Mouse (Mus musculus): ENCODE data around the gene Rbms3. TPM values are rescaled to one million over a fixed set of nuclear protein-coding genes. Genes with fewer than 3 reads are reported as not detected.

Gene Rbms3
- polyA plus RNA-seq, 1 experiment from 2014 or later = 127 TPM

DNA sequence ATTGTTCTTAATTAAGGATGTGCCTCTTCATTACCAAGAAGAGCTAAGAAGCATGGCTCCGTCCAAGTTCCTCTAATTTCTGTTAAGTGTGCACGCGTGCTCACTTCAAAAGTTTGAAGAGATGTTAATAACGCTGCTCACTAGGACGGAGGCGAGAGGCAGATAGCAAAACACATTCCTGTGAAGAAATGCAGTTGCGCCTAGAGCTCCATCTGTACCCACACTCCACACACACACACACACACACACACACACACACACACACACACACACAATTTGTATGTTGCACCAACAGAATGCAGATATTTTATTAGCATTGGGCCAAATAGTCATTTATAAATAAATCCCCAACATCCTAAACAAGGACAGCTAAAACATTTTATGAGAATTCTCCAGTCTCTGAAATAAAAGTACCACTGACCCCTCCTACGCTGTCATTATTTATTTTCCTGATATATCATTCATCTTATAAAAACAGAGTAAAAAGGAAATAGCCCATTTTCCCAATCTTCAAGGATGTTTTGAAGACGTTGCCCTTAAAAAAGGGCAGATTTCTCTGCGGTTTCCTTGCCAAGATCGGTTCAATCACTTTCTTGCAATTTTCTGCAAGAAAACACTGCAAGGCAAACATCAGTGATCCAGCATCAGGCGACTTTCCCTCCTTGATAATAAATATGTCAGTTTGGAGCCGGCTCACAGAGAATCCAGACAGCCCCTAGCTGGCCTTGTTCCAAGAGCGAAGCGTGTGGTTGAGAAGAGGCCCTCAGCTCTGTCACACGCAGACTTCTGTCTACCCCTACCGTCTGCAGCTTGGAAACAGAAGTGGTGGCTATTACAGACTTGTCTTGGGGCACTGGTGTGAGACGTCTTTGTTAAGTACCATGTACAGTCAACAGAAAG lies 235.8 kb downstream of the Rbms3 start:
- peak overlapping the region; percentile 62 for H3K27ac ChIP-seq (replicated peaks)
- no peak overlapping the region for H3K4me3 ChIP-seq
- no peaks in the 10 kb centered on the region for H3K27me3 ChIP-seq
- WGBS = 53% methylated on average over 18 of the region's 18 CpGs
- H3K9ac ChIP-seq = no peak overlapping the region
- peaks cover 13% of the 10 kb centered on the region for H3K4me1 ChIP-seq (replicated peaks)
- ATAC-seq (ENCODE audit: low read depth) = peak; percentile 85
- no peak overlapping the region for H3K4me2 ChIP-seq
- H3K36me3 ChIP-seq = no peaks in the 10 kb centered on the region
- H3K9me3 ChIP-seq = no peaks in the 10 kb centered on the region

DNA sequence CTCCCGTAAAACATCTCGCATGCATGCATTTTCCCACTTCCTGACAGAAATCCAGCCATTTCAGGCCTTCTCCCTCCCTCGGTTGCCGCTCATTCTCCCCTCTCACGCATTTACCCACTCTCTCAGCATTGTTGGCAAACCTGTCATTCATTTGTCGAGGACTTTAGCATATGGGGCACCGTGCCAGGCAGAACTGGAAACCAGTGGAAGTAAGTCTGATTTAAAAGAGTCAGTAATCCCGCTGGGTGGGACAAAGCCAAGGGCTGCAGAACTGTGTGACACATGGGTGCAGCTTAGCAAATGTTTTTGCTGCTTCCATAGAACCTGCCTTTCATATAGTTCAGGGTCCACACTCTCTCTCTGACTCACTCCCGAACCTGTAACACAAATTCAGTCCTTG lies 241.7 kb downstream of the Rbms3 start:
- H3K36me3 ChIP-seq = no peaks in the 10 kb centered on the region
- ATAC-seq (ENCODE audit: low read depth) = no peak
- no peaks in the 10 kb centered on the region for H3K9me3 ChIP-seq
- H3K27ac ChIP-seq (replicated peaks) = no peak overlapping the region
- no peaks in the 10 kb centered on the region for H3K27me3 ChIP-seq
- WGBS = 82% methylated on average over 9 of the region's 9 CpGs
- no peak overlapping the region for H3K9ac ChIP-seq
- peaks cover 13% of the 10 kb centered on the region for H3K4me1 ChIP-seq (replicated peaks)
- no peak overlapping the region for H3K4me3 ChIP-seq
- H3K4me2 ChIP-seq = no peak overlapping the region

DNA sequence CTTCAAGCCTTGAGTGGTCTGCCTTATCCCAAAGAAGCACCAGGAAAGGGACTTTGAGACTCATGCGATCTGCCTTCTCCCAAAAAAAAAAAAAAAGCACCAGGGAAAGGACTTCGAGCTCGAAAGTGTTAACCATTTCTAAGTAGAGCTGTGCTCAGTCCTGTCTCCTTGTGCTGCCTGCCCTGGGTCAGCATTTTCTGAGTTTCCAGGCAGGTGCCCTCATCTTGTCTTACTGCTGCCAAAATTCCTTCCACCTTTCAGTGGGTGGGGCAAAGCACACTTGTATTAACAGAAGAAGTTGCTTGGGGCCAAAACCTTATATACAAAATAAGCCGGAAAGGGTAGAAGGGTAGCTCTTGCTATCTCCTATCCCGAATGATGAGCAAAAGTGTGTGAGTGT lies 248.8 kb downstream of the Rbms3 start:
- no peak for ATAC-seq (ENCODE audit: low read depth)
- peaks cover 25% of the 10 kb centered on the region for H3K4me1 ChIP-seq (replicated peaks)
- no peaks in the 10 kb centered on the region for H3K36me3 ChIP-seq
- no peaks in the 10 kb centered on the region for H3K9me3 ChIP-seq
- no peak overlapping the region for H3K9ac ChIP-seq
- H3K4me3 ChIP-seq = no peak overlapping the region
- H3K27me3 ChIP-seq = no peaks in the 10 kb centered on the region
- no peak overlapping the region for H3K4me2 ChIP-seq
- WGBS = 84% methylated on average over 5 of the region's 5 CpGs
- H3K27ac ChIP-seq (replicated peaks) = 0 out of 2 replicates have a peak overlapping the region, but pooled peaks have one; percentile 34

DNA sequence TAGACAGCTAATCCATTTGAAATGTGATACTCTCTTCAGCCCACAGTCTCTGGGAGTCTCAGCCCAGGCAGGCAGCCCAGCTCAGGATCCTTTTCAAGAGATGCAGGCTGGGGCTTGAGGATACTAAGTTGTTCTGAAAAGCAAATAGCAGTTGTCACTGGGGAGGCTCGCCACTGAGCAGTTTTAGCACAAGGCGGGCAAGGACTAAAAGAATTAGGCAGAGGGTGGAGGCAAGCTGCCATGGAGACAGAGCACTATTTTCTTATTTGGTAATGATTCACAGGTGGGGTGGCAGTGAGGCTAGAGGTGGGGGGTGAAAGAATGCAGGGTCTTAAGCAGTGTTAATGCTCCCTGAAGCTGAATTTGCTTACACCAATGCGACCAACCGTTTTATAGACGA lies 249.6 kb downstream of the Rbms3 start:
- WGBS = 19% methylated on average over 5 of the region's 5 CpGs
- no peak overlapping the region for H3K4me3 ChIP-seq
- no peaks in the 10 kb centered on the region for H3K36me3 ChIP-seq
- H3K9ac ChIP-seq = no peak overlapping the region
- no peaks in the 10 kb centered on the region for H3K9me3 ChIP-seq
- H3K4me2 ChIP-seq = no peak overlapping the region
- H3K4me1 ChIP-seq (replicated peaks) = peaks cover 25% of the 10 kb centered on the region
- H3K27ac ChIP-seq (replicated peaks) = peak overlapping the region; percentile 34; the same call in 1 of the 2 replicates
- H3K27me3 ChIP-seq = no peaks in the 10 kb centered on the region
- ATAC-seq (ENCODE audit: low read depth) = no peak; the same call in 1 of the 2 replicates

DNA sequence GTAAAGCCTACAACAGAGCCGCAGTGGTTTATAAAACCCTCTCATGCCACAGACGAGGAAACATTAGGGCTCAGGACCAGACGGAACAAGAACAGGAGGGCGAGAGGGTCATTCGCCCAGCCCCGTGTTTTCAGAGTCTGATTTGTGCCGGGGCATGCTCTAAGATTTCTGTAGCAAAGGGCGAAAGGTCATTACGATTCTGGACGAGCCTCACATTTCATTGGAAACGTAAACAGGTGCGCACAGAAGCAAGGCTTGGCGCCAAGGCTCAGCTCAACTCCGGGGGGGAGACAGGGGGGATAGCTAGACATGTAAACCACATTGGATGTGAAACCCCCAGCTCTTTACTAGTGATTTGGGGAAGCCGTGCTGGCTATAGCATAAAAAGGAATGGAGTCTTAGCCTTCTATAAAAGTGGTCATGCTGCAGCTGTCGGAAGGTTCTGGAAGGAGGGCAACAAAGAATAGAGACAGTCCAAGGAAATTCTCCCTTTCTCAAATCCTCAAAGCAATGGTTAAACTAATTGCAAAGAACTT lies 250.2 kb downstream of the Rbms3 start:
- ATAC-seq (ENCODE audit: low read depth) = no peak
- Histone ChIP-seq H3K4me2 (no peak overlapping the region), H3K4me1 (replicated peaks) (peaks cover 25% of the 10 kb centered on the region), H3K9ac (no peak overlapping the region), H3K9me3 (no peaks in the 10 kb centered on the region), H3K27ac (replicated peaks) (peak overlapping the region; percentile 15; the same call in 1 of the 2 replicates), H3K27me3 (no peaks in the 10 kb centered on the region), H3K4me3 (no peak overlapping the region), H3K36me3 (no peaks in the 10 kb centered on the region)
- WGBS = 62% methylated on average over 16 of the region's 16 CpGs

DNA sequence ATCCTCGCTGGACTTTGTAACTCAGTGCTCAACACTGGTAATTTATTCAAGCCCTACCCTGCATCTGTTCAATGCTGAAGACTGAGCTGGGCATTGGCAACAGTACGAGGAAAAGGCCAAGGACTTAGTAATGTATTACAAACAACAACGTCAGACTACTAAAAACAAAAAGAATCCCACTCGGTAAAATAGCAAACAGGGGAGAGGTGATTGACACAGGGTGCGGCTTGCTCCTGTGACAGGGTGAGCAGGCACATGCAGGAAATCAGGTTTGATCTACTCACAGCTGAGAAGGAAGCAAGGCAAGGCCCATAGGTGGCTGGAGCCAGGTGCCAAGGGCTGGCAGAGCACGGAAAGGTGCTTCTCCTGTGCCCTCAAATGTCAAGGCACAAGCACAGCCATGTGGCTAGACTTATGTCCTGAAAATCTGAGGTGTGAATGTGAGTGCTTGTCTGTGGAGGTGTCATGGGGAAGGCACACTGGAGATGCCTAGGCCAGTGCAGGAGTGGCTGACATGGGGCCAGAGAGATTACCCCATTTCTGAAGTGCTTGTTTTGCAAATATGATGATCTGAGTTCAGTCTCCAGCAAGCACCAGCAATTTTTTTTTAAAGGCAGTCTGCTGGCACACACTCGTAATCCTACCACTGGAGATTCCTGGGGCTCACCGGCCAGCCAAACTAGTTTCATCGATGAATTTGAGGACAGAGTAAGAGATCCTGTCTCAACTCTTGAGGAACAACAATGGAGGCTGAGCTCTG lies 251.4 kb downstream of the Rbms3 start:
- no peaks in the 10 kb centered on the region for H3K27me3 ChIP-seq
- no peak overlapping the region for H3K4me3 ChIP-seq
- H3K9me3 ChIP-seq = no peaks in the 10 kb centered on the region
- H3K36me3 ChIP-seq = no peaks in the 10 kb centered on the region
- no peak for ATAC-seq (ENCODE audit: low read depth)
- H3K4me1 ChIP-seq (replicated peaks) = peaks cover 18% of the 10 kb centered on the region
- 82% methylated on average over 9 of the region's 9 CpGs for WGBS
- no peak overlapping the region for H3K4me2 ChIP-seq
- no peak overlapping the region for H3K27ac ChIP-seq (replicated peaks)
- H3K9ac ChIP-seq = no peak overlapping the region

DNA sequence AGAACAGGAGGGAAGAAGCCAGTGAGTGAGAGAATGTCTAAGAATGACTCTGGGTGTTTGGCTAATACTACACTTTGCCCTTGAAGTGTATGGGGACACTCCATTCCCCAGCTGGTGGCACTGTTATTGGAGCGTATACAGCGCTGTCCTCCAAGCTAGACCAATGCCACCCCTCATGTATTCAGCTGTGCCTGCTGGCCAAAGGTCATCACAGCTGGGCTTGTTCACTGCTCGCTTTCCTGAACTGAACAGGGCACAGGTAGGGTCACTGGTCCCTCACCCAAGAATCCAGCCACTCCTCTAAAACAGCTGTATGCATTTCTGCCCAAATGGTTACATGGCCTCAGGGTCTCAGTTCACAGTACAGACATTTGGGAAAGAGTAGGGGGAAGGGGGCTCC lies 253.9 kb downstream of the Rbms3 start:
- Histone ChIP-seq H3K9me3 (no peaks in the 10 kb centered on the region), H3K27ac (replicated peaks) (no peak overlapping the region), H3K4me1 (replicated peaks) (peaks cover 20% of the 10 kb centered on the region), H3K9ac (no peak overlapping the region), H3K4me3 (no peak overlapping the region), H3K36me3 (no peaks in the 10 kb centered on the region), H3K4me2 (no peak overlapping the region), H3K27me3 (no peaks in the 10 kb centered on the region)
- WGBS = 91% methylated on average over 3 of the region's 3 CpGs
- ATAC-seq (ENCODE audit: low read depth) = no peak

DNA sequence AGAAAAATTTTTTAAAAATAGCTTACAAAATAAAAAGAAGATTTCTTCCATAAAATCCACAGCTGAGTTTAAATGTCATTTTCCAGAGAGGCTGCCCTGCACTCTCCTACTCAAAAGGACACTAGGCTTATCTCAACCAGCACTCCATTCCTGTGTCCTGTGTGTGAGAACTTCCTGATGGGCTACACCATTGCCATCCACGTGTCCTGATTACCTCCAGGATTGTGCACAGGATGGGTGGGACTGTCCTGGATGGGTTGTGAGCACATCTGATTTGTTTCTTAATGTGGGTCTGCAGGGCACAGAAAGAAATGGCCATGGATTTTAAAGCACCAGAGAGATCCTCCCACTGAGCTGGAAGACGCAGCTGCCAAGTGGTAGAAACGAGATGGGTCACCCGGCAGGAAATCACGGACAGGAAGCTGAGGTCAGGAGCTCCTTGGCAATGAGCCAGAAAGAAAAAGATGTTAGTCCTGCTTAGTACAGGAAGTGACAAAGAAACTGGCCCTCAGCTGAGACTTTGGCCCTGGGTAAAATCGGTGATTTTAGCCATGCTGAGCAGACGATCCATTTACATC lies 256.5 kb downstream of the Rbms3 start:
- WGBS = 47% methylated on average over 7 of the region's 7 CpGs

DNA sequence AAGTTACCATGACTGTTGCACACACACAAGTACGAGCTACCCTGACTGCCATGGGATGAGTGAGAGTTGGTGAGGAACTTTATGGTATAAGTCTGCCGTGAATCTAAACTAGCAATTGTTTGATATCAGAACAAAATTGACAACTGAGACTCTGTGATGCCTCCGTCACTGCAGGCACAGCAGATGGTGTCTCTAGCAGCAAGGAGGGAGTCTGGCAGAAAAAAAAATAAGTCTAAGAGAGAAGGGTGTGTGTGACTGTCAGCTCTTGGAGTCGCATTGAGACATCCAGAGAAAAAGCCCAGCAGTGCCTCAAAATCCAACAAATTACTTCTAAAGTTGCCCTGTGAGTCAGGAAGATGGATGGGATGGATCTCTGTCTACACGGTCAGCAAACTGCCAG lies 257.7 kb downstream of the Rbms3 start:
- no peak overlapping the region for H3K9ac ChIP-seq
- no peak overlapping the region for H3K4me3 ChIP-seq
- H3K4me2 ChIP-seq = no peak overlapping the region
- peaks cover 8% of the 10 kb centered on the region for H3K4me1 ChIP-seq (replicated peaks)
- no peaks in the 10 kb centered on the region for H3K36me3 ChIP-seq
- no peaks in the 10 kb centered on the region for H3K9me3 ChIP-seq
- WGBS = 77% methylated on average over 5 of the region's 5 CpGs
- H3K27ac ChIP-seq (replicated peaks) = no peak overlapping the region
- ATAC-seq (ENCODE audit: low read depth) = no peak
- no peaks in the 10 kb centered on the region for H3K27me3 ChIP-seq

More for the DNA sequence above, 256.5 kb downstream of the Rbms3 start:
- Histone ChIP-seq H3K9ac (no peak overlapping the region), H3K4me2 (no peak overlapping the region), H3K9me3 (no peaks in the 10 kb centered on the region), H3K27ac (replicated peaks) (0 out of 2 replicates have a peak overlapping the region, but pooled peaks have one; percentile 10), H3K4me1 (replicated peaks) (peaks cover 8% of the 10 kb centered on the region), H3K27me3 (no peaks in the 10 kb centered on the region), H3K4me3 (no peak overlapping the region), H3K36me3 (no peaks in the 10 kb centered on the region)
- ATAC-seq (ENCODE audit: low read depth) = no peak

DNA sequence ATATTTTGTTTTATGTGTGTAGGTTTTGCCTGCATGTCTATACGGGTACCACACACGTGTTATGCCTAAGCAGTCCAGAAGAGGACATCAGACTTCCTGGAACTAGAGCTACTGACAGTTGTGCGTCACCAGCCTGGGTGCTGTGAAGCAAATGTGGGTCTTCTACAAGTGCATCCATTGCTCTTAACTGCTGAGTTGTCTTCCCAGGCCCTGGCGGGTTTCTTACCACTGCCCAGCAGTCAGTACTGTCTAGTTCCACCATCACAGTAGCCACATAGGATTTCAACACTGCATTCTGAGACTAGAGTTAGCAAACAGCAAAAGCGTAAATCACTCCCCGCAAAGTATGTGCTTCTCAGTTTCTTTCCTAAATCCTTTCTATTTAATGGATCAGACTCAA lies 259.6 kb downstream of the Rbms3 start:
- peaks cover 16% of the 10 kb centered on the region for H3K4me1 ChIP-seq (replicated peaks)
- no peaks in the 10 kb centered on the region for H3K36me3 ChIP-seq
- no peaks in the 10 kb centered on the region for H3K27me3 ChIP-seq
- no peak overlapping the region for H3K9ac ChIP-seq
- no peak for ATAC-seq (ENCODE audit: low read depth)
- no peaks in the 10 kb centered on the region for H3K9me3 ChIP-seq
- WGBS = 96% methylated on average over 6 of the region's 6 CpGs
- H3K27ac ChIP-seq (replicated peaks) = no peak overlapping the region
- no peak overlapping the region for H3K4me2 ChIP-seq
- H3K4me3 ChIP-seq = no peak overlapping the region

DNA sequence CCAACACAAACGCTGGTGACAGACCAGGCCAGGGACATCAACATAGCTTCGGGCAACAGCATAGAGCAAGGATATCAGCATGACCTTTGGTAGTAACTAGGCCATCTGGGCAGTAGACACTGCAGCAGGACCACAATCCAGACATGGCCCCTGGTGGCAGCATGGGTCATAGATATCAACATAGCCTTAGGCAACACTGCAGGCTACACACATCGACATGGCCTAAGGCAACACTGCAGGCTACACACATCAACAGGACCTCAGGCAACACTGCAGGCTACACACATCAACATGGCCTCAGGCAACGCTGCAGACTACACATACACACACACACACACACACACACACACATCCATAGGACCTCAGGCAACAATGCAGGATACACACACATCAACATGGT lies 261.7 kb downstream of the Rbms3 start:
- Histone ChIP-seq H3K36me3 (no peaks in the 10 kb centered on the region), H3K9ac (no peak overlapping the region), H3K4me3 (no peak overlapping the region), H3K9me3 (no peaks in the 10 kb centered on the region), H3K27me3 (peaks cover under 1% of the 10 kb centered on the region; the same call in 1 of the 2 replicates), H3K4me2 (no peak overlapping the region), H3K27ac (replicated peaks) (no peak overlapping the region), H3K4me1 (replicated peaks) (peaks cover 20% of the 10 kb centered on the region)
- 96% methylated on average over 4 of the region's 4 CpGs for WGBS
- no peak for ATAC-seq (ENCODE audit: low read depth)

DNA sequence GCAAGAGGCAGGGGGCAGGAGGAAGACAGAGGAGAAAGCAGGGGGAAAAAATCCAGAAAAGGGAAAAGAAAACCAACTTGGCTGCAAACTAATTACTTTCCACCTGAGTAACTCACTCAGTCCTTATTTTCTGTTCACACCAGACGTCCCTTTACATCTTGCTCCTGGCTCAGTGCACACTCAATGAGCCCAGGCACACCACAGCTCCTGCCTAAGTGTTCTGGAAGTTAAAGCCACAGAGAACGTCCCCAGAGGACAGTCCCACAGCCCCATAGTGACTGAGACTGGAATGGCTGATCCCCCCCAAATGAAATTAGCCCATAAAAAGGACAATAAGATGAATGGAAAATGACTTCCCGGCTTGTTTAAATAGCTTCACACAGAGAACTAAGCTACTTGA lies 265.1 kb downstream of the Rbms3 start:
- peaks cover 8% of the 10 kb centered on the region for H3K27me3 ChIP-seq
- 0 out of 2 replicates have a peak overlapping the region, but pooled peaks have one; percentile 15 for H3K27ac ChIP-seq (replicated peaks)
- H3K36me3 ChIP-seq = no peaks in the 10 kb centered on the region
- no peak overlapping the region for H3K4me3 ChIP-seq
- 12% methylated on average over 3 of the region's 3 CpGs for WGBS
- no peak overlapping the region for H3K4me2 ChIP-seq
- H3K9me3 ChIP-seq = no peaks in the 10 kb centered on the region
- H3K4me1 ChIP-seq (replicated peaks) = peaks cover 27% of the 10 kb centered on the region
- H3K9ac ChIP-seq = no peak overlapping the region
- ATAC-seq (ENCODE audit: low read depth) = peak; percentile 84
